Mouse (Mus musculus) gastrocnemius, postnatal 36 days (tissue): ENCODE results near the gene Abhd8. TPM values are rescaled to one million over a fixed set of nuclear protein-coding genes. Genes with fewer than 3 reads are reported as not detected.

Experiments used
- DNase-seq, 2 experiments: peaks; one replicate each; pipeline ENCODE4 v3.0.0; 2022
- intact Hi-C: fragments of 180-260 bp; cut with DNase I; formaldehyde crosslinking; loops from one replicate; pipeline ENCODE4 v1.15.1; 2025
- total RNA-seq, 2 experiments: library from RNA; stranded (reverse); gene quantifications; 2 replicates each; pipeline ENCODE4 v1.2.3; 2021

Gene Abhd8
- total RNA-seq, 2 experiments from 2014 or later: 19.3 to 26.9 TPM

DNA sequence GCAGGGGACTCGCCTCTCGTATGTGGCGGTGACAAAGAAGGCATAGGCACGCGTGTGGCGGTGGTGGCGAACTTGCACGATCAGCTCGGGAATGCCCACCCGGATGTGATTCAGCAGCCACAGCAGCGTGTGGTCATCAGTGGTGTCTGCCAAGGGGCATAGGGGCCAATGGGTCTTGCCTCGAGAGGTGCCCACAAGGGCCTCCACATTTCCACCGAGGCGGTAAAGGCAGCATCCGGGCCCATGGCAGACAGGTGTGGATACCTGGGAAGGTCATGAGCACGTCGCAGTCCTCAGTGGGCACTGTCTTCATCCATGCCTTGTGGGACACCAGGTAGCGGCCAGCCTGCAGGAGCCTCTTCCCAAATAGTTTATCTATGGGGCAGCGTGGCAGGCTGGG, 21.3 kb upstream of the Abhd8 start:
- DNase-seq: no peak
- intact Hi-C loops: no loop called here

- no peak for DNase-seq
- intact Hi-C loops: no loop called here
These were observed 20.5 kb upstream of the Abhd8 start for GRCm38 (mm10) chr8:71483932-71484331.

GRCm38 (mm10) chr8:71478943-71479342, 15.5 kb upstream of the Abhd8 start:
- intact Hi-C loops: loop anchor here (10.0 kb wide), 1 partner anchor 684 kb away; no protein-coding TSS in a partner anchor
- no peak for DNase-seq

GRCm38 (mm10) chr8:71477196-71477845, 13.9 kb upstream of the Abhd8 start:
- intact Hi-C loops: loop anchor here (10.0 kb wide), 1 partner anchor 683 kb away; no protein-coding TSS in a partner anchor
- no peak for DNase-seq

- intact Hi-C loops: loop anchor here (10.0 kb wide), 1 partner anchor 682 kb away; no protein-coding TSS in a partner anchor
- peak; percentile 77 to 80 for DNase-seq
These were observed 12.9 kb upstream of the Abhd8 start for GRCm38 (mm10) chr8:71476099-71476940.

- intact Hi-C loops: loop anchor here (10.0 kb wide), 1 partner anchor 681 kb away; no protein-coding TSS in a partner anchor
- no peak for DNase-seq
These were observed 12.2 kb upstream of the Abhd8 start for GRCm38 (mm10) chr8:71475702-71476075.

GRCm38 (mm10) chr8:71474785-71475701, 11.6 kb upstream of the Abhd8 start:
- intact Hi-C loops: loop anchor here (10.0 kb wide), 1 partner anchor 680 kb away; no protein-coding TSS in a partner anchor
- DNase-seq: no peak

GRCm38 (mm10) chr8:71474344-71474743, 10.9 kb upstream of the Abhd8 start:
- intact Hi-C loops: loop anchor here (10.0 kb wide), 1 partner anchor 680 kb away; no protein-coding TSS in a partner anchor
- no peak for DNase-seq

DNA sequence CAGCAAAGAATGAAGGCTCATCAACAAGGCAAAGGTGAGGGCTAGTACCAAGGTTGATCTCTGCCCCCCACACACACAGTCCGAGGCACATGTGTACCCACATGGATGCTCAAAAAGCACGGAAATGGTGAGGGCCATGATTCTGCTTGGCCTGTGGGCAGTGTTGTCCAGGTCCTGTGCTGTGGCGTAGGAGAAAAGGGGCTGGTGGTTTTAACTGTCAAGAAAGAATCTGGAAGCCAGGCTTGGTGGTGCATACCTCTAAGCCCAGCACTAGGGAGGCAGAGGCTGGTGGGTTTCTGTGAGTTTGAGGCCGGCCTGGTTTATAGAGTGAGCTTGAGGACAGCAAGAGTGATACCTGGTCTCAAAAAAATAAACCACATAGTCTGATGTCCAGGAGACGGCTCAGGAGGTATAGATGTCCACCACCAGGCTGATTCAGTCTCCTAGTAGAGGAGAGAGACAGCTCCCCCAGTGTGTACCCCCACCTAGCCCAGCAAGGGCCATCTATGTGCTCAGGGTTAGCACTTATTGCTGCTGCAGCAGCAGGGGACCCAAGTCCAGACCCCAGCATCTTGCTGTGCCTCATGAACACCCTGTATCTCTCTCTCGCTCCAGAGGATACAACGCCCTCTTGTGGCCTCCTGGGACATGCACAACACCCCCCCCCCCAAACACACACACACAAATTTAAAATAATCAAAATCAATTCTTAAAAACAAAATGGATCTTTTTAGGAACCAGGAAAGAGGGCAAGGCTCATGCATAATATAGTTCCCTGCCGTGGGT, 9.3 kb upstream of the Abhd8 start:
- intact Hi-C loops: loop anchor here (10.0 kb wide), 1 partner anchor 678 kb away; no protein-coding TSS in a partner anchor
- DNase-seq: no peak

- intact Hi-C loops: loop anchor here (10.0 kb wide), 1 partner anchor 677 kb away; no protein-coding TSS in a partner anchor
- DNase-seq: no peak
These were observed 8.4 kb upstream of the Abhd8 start for GRCm38 (mm10) chr8:71471861-71472260.

DNA sequence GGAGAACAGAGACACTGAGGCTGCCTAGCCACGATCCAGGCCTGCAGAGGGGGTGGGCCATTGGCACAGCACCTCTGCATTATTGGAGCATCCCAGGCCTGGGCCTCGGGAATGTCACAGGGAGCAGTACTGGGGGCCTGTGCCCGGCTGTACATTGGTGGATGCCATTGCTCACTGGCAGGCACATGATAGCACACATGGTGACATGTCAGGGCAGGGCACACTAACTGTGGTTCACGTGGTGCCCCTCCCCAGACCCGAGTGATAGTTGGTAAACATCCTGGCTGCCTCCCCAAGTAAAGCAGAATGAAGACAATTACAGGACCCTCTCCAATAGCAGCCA, 7.4 kb upstream of the Abhd8 start:
- intact Hi-C loops: loop anchor here (10.0 kb wide), 1 partner anchor 676 kb away; no protein-coding TSS in a partner anchor
- no peak for DNase-seq

DNA sequence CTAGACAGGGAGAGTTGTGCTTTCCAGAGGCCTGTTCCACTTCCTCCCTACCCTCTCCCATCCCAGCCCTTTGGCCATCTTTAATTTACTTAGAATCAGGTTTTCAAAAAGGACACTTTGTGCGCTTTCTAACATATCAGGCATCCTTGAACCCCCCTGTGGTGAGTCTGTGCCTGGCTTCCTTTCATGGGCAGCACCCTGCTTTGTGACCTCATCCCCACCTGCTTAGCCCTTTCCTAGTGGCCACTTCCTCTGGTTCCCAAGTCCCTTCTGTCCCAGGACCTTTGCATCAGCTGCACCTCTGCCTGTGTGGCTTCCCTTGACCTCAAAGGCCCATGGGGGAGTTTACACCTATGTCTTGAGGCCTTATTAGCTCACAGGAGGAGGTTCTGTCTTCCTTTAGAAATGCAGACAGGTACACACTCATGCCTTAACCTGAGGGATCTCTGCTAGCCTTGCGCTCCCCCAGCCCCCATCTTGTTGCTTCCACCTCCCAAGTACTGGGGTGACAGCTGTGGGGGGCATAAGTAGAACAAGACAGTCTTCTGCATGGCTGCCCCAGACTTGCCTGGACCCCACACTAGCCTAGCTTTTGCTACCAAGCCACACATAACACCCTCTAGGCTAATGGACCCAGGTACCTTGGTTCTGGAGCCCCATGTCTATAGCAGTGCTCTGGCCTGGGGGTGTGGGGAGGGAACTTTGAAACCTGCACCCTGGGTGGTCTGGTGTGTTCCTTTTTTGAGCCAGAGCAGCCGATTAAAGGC, 6.9 kb upstream of the Abhd8 start:
- intact Hi-C loops: loop anchor here (10.0 kb wide), 1 partner anchor 676 kb away; no protein-coding TSS in a partner anchor

GRCm38 (mm10) chr8:71469411-71469810, 6.0 kb upstream of the Abhd8 start:
- intact Hi-C loops: no loop called here
- no peak for DNase-seq

More for the DNA sequence above, 6.9 kb upstream of the Abhd8 start:
- DNase-seq: no peak

DNA sequence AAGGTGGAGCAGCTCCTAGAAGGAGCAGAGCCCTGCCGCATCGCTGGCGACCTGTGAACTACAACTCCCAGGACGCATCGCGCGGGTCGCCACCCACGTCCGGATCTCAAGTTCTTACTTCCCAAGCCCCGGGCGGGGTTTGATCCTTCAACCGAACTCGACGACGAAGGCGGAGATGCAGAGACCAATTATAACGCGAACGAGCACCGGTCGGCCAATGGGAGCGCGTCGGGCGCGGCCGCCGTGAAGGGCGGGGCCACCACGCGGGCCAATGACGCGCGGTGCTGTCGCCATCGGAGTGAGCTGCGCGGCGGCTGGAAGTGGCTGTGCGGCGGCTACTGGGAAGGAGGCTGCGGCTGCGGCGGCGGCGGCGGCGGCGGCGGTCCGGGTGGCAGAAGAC, 5.5 kb upstream of the Abhd8 start, which contains the start of gene Dda1:
Gene Dda1, plus strand, starts transcription at position 284 of the 400 bp plus-strand sequence.
- intact Hi-C loops: no loop called here
- DNase-seq: peak; percentile 92 to 95

- intact Hi-C loops: no loop called here
- no peak for DNase-seq
These were observed 4.5 kb upstream of the Abhd8 start for GRCm38 (mm10) chr8:71468001-71468400.

DNA sequence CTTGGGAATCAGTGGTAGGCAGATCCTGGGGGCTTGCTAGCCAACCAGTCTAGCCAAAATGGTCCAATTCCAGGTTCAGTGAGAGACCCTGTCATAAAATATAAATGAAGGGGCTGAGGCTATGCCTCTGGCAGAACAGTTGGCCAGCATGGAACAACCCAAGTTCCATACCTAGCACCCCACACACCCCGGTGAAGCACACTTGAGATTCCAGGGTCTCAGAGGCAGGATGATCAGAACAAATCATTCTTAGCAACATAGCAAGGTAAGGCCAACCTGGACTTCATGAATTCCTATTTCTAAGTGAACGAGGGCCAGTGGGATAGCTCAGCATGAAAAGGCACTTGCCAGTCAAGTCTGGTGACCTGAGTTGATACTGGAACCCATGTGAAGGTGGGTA, 3.7 kb upstream of the Abhd8 start:
- intact Hi-C loops: no loop called here
- no peak for DNase-seq

GRCm38 (mm10) chr8:71466198-71466597, 2.7 kb upstream of the Abhd8 start:
- DNase-seq: no peak
- intact Hi-C loops: no loop called here

DNA sequence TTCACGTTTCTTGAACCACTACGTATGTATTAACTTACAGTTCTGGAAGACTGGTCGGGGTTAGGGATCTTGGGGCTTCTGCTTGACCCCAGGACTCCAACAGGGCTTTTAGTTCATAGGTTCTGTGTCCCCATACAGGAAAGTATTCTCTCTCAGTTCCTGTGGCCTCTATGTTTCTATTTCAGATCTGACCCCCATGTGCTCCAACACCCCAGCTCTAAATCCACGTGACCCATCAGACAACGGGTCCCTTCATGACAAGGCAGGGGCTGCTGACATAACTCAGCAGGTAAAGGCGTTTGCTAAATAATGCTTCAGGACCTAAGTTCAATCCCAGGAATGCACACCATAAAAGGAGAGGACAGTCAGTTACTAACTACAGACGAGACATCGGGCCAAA, 2.3 kb upstream of the Abhd8 start:
- DNase-seq: no peak
- intact Hi-C loops: no loop called here
